Mouse (Mus musculus) adrenal gland, postnatal 10 days (tissue): ENCODE data around the gene Fam149a. TPM values are rescaled to one million over a fixed set of nuclear protein-coding genes. Genes with fewer than 3 reads are reported as not detected.
"Not testable (repeated sequence)": the region's sequence is repeated elsewhere in the genome, so short reads cannot be mapped to it uniquely, and the experiment has no call there.

Experiments used
- DNase-seq: peaks from one replicate; pipeline ENCODE4 v3.0.0; 2021; ENCODE audit warnings: mixed read lengths
- total RNA-seq, 2 experiments: library from RNA; stranded (reverse); gene quantifications; 2 replicates each; pipeline ENCODE4 v1.2.3; 2021

Fam149a gene
- total RNA-seq, 2 experiments from 2014 or later = 7.9 to 8.7 TPM

DNA sequence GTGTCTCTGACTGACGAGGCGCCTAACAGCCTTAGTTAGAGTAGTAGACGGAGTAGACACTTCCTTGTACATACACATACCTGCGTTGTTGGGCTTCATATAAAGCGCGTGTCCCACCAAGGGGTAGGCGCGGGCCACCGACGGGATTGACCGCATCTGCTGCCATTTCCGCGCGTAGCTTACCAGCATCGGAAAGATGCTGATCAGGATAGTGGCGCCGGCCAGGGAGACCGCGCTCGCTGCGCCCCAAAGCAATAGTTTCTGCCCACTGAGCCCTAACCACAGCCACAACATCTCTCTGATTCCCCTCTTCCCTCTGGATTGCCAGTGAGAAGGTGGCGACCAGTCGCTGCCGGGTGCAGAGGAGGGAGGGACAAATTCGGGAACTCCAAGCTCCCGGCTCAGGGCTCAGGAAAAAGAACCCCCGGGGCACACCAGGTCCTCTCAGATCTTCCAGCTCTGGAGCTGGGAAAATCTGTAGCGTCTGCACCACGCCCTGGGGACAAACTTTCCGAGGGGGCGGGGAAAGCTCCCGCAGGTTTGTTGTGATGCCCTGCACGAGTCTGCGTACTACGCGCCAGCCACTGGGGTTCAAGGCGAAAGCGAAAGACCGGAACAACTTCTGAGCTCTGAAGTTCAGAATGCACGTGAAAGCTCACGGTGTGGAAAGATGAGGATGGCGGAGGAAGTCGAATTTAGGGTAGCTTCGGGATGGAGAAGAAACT lies 49.2 kb downstream of the Fam149a start, which contains the start of gene Cyp4v3:
Gene Cyp4v3 (minus strand): TSS at position 532 of the 725 bp plus-strand sequence.
- peak; percentile 83 for DNase-seq

DNA sequence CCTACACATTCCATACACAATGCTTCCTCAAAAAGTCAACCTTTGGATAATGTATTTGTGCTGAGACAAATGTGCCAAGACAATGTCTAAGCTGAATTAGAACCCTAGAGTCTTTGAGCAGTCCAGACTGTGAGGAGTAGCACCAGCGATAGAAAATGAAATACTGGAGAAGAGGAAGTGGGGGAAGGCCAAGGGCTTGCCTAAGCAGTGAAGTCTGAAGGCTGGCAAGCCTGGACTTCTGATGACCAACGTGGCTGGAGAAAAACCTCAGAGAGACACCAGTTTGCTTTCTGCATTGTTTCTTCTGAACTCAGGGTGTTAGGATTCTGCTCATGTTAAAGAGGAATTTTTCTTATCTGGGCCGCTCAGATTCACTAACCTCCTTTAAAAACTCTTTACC lies 51.2 kb downstream of the Fam149a start:
- no peak for DNase-seq

DNA sequence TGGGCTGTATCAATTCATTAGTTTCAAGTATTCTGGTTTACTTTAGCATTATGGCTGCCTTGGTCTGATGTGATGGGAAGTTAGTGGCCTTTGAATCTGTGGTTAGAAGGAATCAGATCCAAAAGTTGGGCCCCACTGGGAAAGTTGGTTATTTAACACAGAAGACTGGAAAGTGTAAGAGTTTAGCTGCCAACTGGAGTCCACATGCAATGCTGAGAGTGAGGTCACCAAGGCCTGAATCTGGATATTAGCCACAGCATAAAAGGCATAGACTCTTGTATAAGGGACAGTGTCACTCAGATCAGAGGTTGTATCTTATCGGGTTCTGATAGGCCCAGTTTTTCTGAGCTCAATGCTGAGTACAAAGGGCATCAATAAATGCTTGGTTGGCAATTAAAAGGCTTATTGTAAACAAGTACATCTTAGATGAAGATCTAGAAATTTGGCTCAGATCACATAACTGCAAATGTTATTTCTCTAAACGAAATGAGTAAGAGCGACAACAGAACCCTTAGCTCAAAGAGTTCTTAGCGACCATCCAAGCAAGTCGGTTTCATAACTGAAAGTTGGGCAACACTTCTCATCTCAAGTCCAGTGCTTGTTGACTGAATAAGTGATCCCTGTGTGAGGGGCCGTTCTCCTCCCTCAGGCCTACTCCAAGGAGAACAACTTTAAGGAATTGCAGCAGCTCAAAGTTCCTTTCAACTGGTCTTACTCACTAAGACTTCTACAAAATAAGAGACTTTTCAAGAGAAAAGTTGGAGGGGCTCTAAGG lies 52.7 kb downstream of the Fam149a start:
- DNase-seq = peak; percentile 14

DNA sequence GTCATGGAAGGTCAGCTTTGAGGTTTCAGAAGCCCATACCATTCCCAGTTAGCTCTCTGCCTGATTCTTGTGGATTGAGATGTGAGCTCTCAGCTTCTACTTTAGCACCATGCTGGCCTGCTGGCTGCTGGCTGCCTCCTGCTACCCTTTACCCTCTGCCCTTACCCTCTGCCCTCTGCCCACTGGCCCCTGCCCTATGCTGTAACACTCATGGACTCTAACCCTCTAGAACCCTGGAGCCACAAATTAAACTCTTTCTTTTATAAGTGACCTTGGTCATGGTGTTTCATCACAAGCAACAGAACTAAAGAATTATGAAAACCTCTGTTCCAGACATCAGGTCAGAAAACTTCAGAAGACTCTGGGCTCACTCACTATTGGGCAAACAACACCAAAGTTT lies 55.0 kb downstream of the Fam149a start:
- not testable (repeated sequence) for DNase-seq

DNA sequence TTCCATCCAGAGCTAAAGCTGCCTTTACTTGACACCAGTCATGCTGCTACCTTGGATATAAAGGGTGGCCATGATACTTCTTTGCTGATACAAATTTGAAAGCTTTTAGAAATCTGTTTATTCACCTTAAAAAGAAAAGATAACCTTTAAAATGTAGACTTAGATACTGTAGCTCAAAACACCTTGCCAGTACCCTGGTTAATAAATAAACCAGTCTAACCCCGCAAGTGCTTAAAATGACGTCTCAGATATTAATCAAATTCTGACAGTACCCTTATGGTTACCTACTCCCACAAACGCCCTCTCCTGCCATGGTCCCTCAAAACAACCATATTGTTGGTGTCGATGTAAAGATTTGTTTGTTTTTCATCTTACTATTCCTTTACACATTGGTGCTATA lies 57.9 kb downstream of the Fam149a start:
- DNase-seq = no peak

DNA sequence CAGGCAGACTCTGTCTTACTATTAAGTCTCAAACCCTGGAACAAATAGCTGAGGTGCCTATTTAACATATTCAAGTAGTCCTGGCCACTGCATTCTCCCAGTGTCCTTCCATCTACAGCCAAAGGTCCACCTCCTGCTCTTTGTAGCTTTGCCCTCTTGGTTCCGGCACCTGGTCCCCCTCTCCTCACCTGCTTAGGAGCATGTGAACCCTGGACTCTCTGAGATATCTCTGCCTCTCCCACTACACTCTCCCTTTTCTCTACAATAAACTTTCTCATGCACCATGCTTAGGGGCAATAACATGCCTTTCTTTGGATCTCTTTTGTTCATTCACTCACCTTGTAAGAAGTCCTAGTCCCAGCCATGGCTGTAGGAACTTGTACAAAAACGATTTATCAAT lies 60.7 kb downstream of the Fam149a start:
- no peak for DNase-seq

DNA sequence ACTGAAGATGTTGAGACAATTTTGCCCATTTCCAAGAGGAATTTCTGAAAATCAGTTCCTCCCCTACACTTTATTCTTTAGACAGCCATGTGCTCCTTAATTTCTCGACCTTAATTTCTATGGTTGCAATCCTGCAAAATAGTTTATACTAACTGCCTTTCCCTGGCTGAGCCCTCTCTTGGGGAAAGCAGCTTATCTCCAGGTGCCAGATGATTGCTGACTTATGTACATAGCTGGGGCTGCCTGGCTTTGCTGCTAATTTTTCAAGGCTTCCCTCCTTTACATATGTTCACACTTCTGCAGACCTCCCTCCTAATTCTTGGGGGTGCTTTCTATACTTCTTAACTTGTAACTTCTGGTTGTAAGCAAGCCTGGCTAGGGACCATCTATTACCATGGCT lies 61.2 kb downstream of the Fam149a start:
- DNase-seq = no peak

DNA sequence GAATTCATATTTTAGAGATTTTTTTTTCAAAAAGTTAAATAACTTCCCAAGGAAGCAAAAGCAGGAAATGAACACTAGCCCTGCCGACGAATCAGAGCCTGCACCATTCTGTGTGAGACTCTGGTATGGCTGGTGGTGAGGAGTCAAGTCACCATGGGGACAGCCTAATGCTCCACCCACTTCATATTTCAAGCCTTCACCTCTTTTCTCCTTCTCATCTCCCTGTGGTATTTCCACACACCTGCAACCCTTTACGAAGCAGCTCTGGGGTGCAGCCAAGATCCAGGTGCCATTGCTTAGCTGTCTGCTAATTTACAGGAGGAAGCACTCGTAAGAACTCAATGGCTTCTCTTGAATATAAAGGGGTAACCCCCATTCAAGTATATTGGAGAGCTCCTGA lies 71.1 kb downstream of the Fam149a start:
- no peak for DNase-seq

DNA sequence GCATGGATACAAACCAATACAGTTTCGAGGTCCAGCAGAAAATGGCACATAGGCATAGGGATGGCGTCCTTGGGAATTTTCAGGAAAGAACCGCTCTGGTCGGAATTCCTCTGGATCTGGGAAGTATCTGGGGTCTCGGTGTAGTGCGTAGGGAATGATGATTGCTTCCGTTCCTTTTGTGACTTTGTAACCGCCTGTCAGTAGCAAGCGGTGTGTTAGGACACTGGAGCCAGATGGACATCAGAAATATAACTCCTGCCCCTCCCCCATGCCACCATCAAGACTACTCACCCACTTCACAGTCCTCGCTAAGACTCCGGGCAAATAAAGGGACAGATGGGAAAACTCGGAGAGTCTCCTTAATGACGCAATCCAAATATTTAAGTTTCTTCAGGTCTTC lies 73.7 kb downstream of the Fam149a start, which contains the start of gene Gm45753:
Gene Gm45753 (minus strand): TSS at position 101 of the 400 bp plus-strand sequence.
- DNase-seq = no peak

DNA sequence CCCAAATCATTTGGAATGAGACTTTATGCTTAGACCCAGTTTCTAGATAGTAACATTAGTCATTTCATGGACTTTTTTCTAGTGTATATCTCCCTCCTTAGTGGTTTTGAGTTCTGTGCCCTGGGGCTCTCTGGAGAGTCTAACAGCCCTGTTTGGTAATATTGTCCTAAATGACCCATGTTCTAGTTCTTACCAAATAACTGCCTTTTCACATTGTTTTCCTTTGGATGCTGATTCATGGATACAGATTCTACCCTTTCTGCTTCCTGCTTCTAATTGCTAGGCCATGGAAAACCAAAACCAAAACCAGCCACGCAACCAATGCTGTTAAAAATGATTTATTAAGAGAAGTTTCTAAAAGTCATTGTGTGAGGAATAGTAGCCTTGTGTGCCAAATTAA lies 76.6 kb downstream of the Fam149a start:
- DNase-seq = no peak

DNA sequence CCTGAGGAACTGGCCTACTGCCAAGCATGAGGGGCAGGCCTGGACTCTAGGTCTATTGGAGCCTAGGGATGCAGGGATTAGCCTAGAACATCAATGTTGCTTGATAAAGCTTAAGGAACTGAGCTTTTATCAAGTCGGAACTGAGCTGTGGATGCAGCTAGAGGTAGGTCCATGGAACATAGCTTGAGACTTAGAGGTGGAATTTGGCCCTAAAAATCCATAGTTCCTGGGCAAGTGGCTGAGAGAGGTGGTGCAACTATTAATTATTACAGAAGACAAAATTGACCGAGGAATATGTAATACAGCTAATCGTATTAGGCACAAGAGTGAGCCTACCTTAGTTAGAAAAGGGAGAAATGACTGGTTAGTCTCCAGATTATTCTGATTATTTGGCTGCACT lies 77.7 kb downstream of the Fam149a start:
- no peak for DNase-seq

DNA sequence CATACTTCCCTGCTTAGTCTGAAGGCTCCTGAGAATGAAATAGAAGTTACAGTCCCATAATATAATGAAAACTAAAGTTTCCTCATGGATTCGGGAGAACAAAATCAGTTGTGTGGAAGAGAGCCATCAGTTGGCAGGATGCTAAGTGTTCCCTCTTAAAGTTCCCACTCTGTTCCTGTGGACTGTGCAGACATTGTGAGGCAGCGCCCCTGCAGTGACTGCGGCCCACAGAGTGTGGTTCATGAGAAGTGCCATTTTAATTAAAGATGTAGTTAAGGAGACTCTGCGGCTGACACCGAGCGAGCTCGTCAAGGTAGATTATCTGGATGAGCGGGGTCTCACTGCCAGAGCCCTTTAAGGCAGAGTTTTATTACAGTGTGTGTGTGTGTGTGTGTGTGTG lies 79.7 kb downstream of the Fam149a start:
- no peak for DNase-seq

DNA sequence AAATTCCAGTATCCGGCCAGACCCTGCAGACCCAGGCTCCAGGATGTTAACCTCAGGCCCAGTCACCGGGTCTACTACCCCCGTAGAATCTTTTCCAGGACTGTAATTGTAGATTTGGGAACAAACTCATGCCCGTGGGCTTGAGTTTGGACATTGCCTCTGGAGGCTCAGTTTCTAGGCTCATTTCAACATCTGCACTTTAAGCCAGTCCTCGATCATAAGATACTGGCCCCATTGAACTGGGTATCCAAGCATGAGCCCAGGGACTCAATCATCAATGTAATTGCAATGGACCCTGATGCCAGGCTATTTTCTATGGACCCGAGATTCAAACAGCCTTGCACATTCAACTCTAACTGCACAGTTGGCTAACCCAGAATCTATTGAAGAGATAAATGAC lies 86.8 kb downstream of the Fam149a start:
- no peak for DNase-seq

DNA sequence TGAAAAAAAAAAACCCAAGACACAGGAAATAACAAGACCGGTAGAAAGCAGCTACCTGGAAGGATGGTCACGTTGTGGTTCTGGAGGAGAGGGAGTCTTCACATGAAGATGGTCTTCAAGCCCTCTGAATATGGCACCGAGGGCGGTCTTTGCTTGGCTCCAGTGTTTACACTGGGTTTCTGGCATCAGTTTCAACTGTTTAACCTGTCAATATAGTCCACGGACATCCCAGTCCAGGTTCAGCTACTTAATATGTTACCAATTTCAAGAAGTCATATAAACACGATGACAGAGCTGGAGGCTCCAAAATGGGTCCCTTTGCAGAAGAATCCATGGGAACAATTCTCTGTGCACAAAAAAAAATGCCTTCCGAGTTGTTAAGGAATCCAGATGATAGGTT lies 87.4 kb downstream of the Fam149a start, which contains the start of gene Klkb1:
Gene Klkb1 (minus strand): TSS at position 173 of the 400 bp plus-strand sequence.
- no peak for DNase-seq

DNA sequence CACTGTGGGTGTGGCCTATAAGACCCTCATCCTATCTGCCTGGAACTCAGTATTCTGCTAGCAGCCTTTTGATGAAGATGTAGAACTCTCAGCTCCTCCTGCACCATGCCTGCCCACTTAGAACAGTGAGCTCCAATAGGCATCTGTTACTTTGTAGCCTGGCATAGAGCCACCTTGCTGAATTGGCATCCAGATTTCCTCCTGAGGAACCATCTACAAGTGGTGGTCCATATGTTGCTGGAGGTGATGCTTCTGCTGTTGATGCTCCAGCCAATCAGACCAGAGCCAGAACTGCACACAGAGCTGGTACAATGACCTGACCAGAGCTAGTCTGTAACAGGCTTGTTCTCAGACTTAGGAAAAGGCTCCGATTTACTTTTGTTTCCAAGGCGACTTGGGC lies 90.3 kb downstream of the Fam149a start:
- DNase-seq = no peak

Other genes starting within 250 kb of the Fam149a start
- gene F11, start 120.3 kb downstream of the Fam149a start, total RNA-seq = 10 to 100 TPM; 10.4 to 24.4 TPM
- gene Klkb1, start 87.4 kb downstream of the Fam149a start, total RNA-seq = 10 to 100 TPM in 1 of 2 experiments, 1 to 10 TPM in 1; 5.3 to 11.7 TPM
- gene Gm45753, start 73.8 kb downstream of the Fam149a start, total RNA-seq = 10 to 100 TPM in 1 of 2 experiments, 1 to 10 TPM in 1; 5.7 to 10.9 TPM
- gene Cyp4v3, start 49.1 kb downstream of the Fam149a start, total RNA-seq = 10 to 100 TPM; 11.7 to 15.1 TPM
- gene Tlr3, start 28.8 kb upstream of the Fam149a start, total RNA-seq = 1 to 10 TPM; 6.6 to 7.7 TPM
- 10 to 100 TPM; 69.1 to 83.1 TPM for gene Sorbs2, start 125.5 kb upstream of the Fam149a start, total RNA-seq